Mouse (Mus musculus) limb, embryonic 11.5 days (tissue): ENCODE results near the gene Gm49393. TPM values are rescaled to one million over a fixed set of nuclear protein-coding genes. Genes with fewer than 3 reads are reported as not detected.
"Not testable (repeated sequence)": the region's sequence is repeated elsewhere in the genome, so short reads cannot be mapped to it uniquely, and the experiment has no call there.

Experiments
- ATAC-seq: fragments of 200-750 bp; cut with Nextera tagmentation; 2 replicates; pipeline ENCODE4 v1.8.0; 2017; ENCODE audit warnings: low read depth; ENCODE audit not compliant: insufficient number of reproducible peaks, low FRiP score, low TSS enrichment
- DNase-seq: peaks from one replicate; pipeline ENCODE4 v3.0.0-alpha.2; 2015; ENCODE audit warnings: low spot score
- H3K27ac ChIP-seq: fragments of 300-500 bp; sonication (generic); replicated peaks from 2 replicates; pipeline ENCODE4 v1.5.1; 2014; ENCODE audit warnings: low read depth, mild to moderate bottlenecking, low read length
- H3K27me3 ChIP-seq: fragments of 300-500 bp; sonication (generic); 2 replicates; pipeline ENCODE4 v1.6.1; 2014; ENCODE audit warnings: mild to moderate bottlenecking, low read length, mixed read lengths; ENCODE audit not compliant: control insufficient read depth, insufficient read depth
- H3K36me3 ChIP-seq: fragments of 300-500 bp; sonication (generic); 2 replicates; pipeline ENCODE4 v1.6.1; 2014; ENCODE audit warnings: mild to moderate bottlenecking, low read length, moderate library complexity, mixed read lengths; ENCODE audit not compliant: control insufficient read depth, insufficient read depth
- H3K4me1 ChIP-seq: fragments of 300-500 bp; sonication (generic); 2 replicates; pipeline ENCODE4 v1.6.1; 2014; ENCODE audit warnings: low read length, mixed read lengths; ENCODE audit not compliant: control insufficient read depth, insufficient read depth
- H3K4me2 ChIP-seq: fragments of 300-500 bp; sonication (generic); 2 replicates; pipeline ENCODE4 v1.6.1; 2014; ENCODE audit warnings: low read depth, mild to moderate bottlenecking, moderate library complexity; ENCODE audit not compliant: severe bottlenecking
- H3K4me3 ChIP-seq: fragments of 300-500 bp; sonication (generic); 2 replicates; pipeline ENCODE4 v1.5.1; 2014; ENCODE audit warnings: low read depth, low read length
- H3K9ac ChIP-seq: fragments of 300-500 bp; sonication (generic); 2 replicates; pipeline ENCODE4 v1.6.1; 2014; ENCODE audit warnings: mild to moderate bottlenecking, low read length
- H3K9me3 ChIP-seq: fragments of 300-500 bp; sonication (generic); 2 replicates; pipeline ENCODE4 v1.6.1; 2016; ENCODE audit warnings: low read length; ENCODE audit not compliant: control insufficient read depth
- WGBS: fragments of 180-500 bp; shearing (Covaris S2); extraction: QIAGEN DNeasy Blood & Tissue Kit; methylation state at CpG from one replicate; pipeline ENCODE4 v1.1.7; 2014; 5-methylcytosine and 5-hydroxymethylcytosine counted together
- polyA plus RNA-seq: library from polyadenylated mRNA; unstranded; fragments of >200 nt; fragmentation: Nextera tagmentation; extraction: Ambion mirVana; gene quantifications from 2 replicates; pipeline ENCODE4 v1.2.1, GENCODE M21; 2014

Gm49393 gene
- polyA plus RNA-seq, result not detected in 2 replicates

DNA sequence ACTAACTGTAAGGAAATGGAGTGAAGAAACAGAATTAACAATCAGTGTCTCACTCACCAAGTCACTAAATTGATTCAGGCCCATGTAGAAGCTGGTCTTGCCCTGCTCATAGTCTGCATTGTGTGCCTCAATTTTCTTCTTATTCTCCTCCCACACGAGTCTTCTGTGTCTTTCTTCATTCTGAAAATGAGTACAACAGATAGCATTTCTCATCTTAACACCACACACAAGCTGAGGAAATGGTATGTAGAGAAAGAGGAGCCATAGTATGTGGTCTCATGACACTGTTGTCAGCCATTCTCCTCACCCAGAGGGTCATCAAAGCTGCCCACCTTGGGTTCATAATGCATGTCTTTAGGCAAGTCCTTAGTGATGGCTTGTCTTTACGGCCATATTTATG, at the start of gene Gm49393:
Gm49393 (minus strand) TSS at position 101 of the 400 bp plus-strand sequence.
- H3K9ac ChIP-seq, H3K4me3 ChIP-seq, H3K27ac ChIP-seq, H3K27me3 ChIP-seq, H3K9me3 ChIP-seq, H3K4me2 ChIP-seq, H3K36me3 ChIP-seq, DNase-seq, H3K4me1 ChIP-seq, ATAC-seq: not testable (repeated sequence)
- 74% methylated on average over 2 of the region's 2 CpGs for WGBS

DNA sequence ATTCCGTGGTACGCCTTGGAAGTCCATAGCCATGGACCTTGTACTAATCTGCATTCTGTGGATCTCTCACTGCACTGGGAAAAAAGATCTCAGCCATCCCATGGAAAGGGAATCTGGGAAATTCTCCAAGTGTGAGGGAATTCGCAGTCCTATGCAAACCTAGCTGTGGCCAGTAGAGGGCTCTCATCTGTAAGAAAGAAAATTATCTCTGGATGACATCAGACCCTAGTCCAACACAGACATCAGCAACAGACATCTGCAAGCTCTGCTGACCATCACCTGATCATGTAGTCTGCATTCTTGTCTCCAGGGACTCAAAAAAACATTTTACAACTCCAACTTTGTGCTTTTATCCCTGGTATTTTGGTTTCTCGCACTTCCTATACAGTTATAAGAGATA, 36.9 kb upstream of the Gm49393 start:
- H3K27me3 ChIP-seq, H3K4me3 ChIP-seq, H3K4me1 ChIP-seq, H3K36me3 ChIP-seq, ATAC-seq, H3K9me3 ChIP-seq, H3K9ac ChIP-seq, DNase-seq, H3K27ac ChIP-seq, H3K4me2 ChIP-seq: not testable (repeated sequence)
- WGBS, result 61% methylated on average over 4 of the region's 4 CpGs

DNA sequence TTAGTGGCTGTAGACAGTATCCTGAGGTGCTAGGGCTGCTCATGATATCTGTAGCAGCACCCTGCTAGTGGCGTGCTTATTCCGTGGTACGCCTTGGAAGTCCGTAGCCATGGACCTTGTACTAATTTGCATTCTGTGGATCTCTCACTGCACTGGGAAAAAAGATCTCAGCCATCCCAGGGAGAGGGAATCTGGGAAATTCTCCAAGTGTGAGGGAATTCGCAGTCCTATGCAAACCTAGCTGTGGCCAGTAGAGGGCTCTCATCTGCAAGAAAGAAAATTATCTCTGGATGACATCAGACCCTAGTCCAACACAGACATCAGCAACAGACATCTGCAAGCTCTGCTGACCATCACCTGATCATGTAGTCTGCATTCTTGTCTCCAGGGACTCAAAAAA, 28.6 kb upstream of the Gm49393 start:
- DNase-seq, H3K4me1 ChIP-seq, H3K9me3 ChIP-seq, H3K36me3 ChIP-seq, H3K27ac ChIP-seq, H3K4me3 ChIP-seq, H3K9ac ChIP-seq, H3K4me2 ChIP-seq, H3K27me3 ChIP-seq, ATAC-seq: not testable (repeated sequence)
- 31% methylated on average over 4 of the region's 5 CpGs for WGBS

DNA sequence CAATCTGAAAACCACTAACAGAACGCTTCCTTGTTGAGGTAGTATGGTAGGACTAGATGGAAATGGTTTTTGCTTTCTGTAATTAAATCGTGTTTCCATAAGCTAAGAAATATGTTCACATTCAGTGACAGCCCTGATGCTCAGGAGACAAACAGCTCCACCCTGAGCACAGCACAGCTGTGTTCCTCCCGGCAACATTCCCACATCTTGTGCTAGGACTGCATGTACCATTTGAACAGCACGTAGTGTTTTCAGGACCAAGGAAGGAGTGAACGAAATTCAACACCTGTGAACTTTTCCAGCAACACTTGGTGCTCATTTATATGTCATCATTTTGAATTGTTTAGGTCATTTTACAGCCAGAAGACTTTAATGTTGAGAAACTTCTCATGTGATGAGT, 26.3 kb upstream of the Gm49393 start:
- no peak for DNase-seq
- no peak overlapping the region for H3K27ac ChIP-seq
- 67% methylated on average over 5 of the region's 5 CpGs for WGBS
- H3K27me3 ChIP-seq, result no peaks in the 10 kb centered on the region
- H3K9me3 ChIP-seq, result no peaks in the 10 kb centered on the region; the same call in 1 of the 2 replicates
- H3K4me2 ChIP-seq, result no peak overlapping the region
- H3K4me3 ChIP-seq, result no peak overlapping the region
- no peak overlapping the region for H3K9ac ChIP-seq
- no peaks in the 10 kb centered on the region for H3K36me3 ChIP-seq
- ATAC-seq, result no peak
- H3K4me1 ChIP-seq, result no peaks in the 10 kb centered on the region

DNA sequence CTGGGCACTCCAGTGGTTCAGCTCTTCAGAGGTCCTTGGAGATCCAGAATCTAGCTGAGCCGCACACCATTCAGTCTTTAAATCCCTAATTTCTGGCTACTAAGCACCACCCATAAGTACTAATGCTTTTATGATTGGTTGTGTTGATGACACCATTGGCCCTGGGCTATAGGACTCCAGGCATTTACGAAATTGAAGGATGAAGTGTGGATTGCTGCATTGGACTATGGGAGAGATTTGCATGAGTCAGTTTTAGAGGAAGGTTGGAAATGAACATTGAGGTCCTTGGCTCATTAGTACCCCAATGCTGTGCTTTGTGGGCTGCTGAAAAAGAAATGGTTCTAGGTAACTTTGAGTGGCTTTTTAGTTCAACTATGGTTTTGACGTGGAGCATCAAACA, 6.5 kb upstream of the Gm49393 start, which contains the start of gene Tpbpa:
Tpbpa (minus strand) TSS at position 101 of the 400 bp plus-strand sequence.
- H3K27ac ChIP-seq, H3K36me3 ChIP-seq, H3K9ac ChIP-seq, H3K27me3 ChIP-seq, H3K9me3 ChIP-seq, H3K4me3 ChIP-seq, H3K4me1 ChIP-seq, DNase-seq, ATAC-seq, H3K4me2 ChIP-seq: not testable (repeated sequence)
- WGBS, result 82% methylated on average over 3 of the region's 3 CpGs

DNA sequence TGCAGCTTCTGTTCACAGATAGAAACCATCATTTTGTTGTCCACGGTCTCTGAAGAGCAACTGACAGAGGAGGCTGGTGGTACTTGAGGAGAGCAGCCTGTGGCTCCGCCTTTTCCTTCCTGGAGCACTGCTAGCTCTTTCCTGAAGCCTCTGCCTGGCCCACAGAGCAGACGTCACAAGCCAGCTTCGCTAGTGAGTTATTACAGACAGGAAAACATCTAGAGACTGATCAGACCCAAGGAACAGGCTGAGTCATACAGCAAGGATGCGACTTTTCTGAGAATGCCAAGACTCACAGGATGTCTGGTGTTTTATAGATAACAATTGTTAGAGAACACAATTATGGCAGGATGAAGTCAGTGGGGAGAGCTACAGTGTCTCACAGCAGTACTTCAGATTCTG, 1.1 kb upstream of the Gm49393 start, which contains the start of the genes Gm49391 and Ctla2a:
Gm49391 (minus strand) TSS at position 72 of the 402 bp plus-strand sequence.
Ctla2a (minus strand) TSS at position 126 of the 402 bp plus-strand sequence.
- no peak within 1 kb of the TSS for H3K4me3 ChIP-seq
- no peaks in the 10 kb centered on the region for H3K27me3 ChIP-seq
- no peaks in the 10 kb centered on the region for H3K4me1 ChIP-seq
- 69% methylated on average over 5 of the region's 5 CpGs for WGBS
- ATAC-seq (no peak), DNase-seq (no peak)
- H3K36me3 ChIP-seq, result no peaks in the 10 kb centered on the region
- H3K9ac ChIP-seq, result no peak within 1 kb of the TSS
- H3K27ac ChIP-seq, result no peak within 1 kb of the TSS
- no peak within 1 kb of the TSS for H3K4me2 ChIP-seq
- H3K9me3 ChIP-seq, result no peaks in the 10 kb centered on the region

DNA sequence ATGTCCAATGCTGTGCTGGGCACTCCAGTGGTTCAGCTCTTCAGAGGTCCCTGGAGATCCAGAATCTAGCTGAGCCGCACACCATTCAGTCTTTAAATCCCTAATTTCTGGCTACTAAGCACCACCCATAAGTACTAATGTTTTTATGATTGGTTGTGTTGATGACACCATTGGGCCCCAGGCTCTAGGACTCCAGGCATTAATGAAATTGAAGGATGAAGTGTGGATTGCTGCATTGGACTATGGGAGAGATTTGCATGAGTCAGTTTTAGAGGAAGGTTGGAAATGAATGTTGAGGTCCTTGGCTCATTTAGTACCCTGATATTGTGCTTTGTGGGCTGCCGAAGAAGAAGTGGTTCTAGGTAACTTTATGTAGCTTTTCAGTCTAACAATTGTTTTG, 30.6 kb downstream of the Gm49393 start, which contains the start of gene Tpbpb:
Tpbpb (minus strand) TSS at position 101 of the 400 bp plus-strand sequence.
- not testable (repeated sequence) for H3K36me3 ChIP-seq, H3K27me3 ChIP-seq, H3K9ac ChIP-seq, ATAC-seq, H3K27ac ChIP-seq, H3K9me3 ChIP-seq, H3K4me3 ChIP-seq, H3K4me2 ChIP-seq, H3K4me1 ChIP-seq, DNase-seq
- 87% methylated on average over 2 of the region's 2 CpGs for WGBS

DNA sequence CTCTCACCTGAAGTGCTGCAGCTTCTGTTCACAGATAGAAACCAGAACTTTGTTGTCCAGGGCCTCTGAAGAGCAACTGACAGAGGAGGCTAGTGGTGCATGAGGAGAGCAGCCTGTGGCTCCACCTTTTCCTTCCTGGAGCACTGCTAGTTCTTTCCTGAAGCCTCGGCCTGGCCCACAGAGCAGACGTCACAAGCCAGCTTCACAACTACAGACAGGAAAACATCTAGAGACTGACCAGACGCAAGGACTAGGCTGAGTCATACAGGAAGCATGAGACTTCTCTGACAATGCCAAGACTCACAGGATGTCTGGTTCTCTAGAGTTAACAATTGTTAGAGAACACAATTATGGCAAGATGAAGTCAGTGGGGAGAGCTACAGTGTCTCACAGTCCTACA, 38.1 kb downstream of the Gm49393 start, which contains the start of gene Ctla2b:
Ctla2b (minus strand) TSS at position 120 of the 400 bp plus-strand sequence.
- Histone ChIP-seq H3K4me2 (no peak within 1 kb of the TSS), H3K27me3 (no peaks in the 10 kb centered on the region), H3K36me3 (no peaks in the 10 kb centered on the region), H3K4me3 (no peak within 1 kb of the TSS), H3K9ac (no peak within 1 kb of the TSS), H3K4me1 (no peaks in the 10 kb centered on the region), H3K9me3 (no peaks in the 10 kb centered on the region), H3K27ac (no peak within 1 kb of the TSS)
- WGBS, result 79% methylated on average over 3 of the region's 3 CpGs
- DNase-seq, result no peak
- ATAC-seq, result no peak

DNA sequence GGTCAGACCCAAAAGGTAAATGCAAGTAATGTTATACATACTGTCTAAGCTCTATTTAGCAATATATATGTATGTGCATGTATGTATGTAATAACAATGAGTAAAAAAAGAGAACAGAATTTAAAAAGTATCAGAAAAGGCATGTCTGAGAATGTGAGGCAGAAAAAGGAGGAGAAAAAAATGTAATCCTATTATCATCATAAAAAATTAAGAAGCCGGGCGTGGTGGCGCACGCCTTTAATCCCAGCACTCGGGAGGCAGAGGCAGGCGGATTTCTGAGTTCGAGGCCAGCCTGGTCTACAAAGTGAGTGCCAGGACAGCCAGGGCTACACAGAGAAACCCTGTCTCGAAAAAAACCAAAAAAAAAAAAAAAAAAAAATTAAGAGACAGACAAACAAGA, 38.6 kb downstream of the Gm49393 start, which contains the start of gene Gm49392:
Gm49392 (minus strand) TSS at position 101 of the 400 bp plus-strand sequence.
- not testable (repeated sequence) for H3K9me3 ChIP-seq, H3K27ac ChIP-seq, H3K27me3 ChIP-seq, H3K4me2 ChIP-seq, DNase-seq, H3K4me3 ChIP-seq, H3K36me3 ChIP-seq, H3K4me1 ChIP-seq, H3K9ac ChIP-seq, ATAC-seq
- WGBS, result 90% methylated on average over 7 of the region's 8 CpGs
